Mouse (Mus musculus) midbrain, embryonic 14.5 days (tissue): ENCODE measurements around the gene Nkpd1. TPM values are rescaled to one million over a fixed set of nuclear protein-coding genes. Genes with fewer than 3 reads are reported as not detected.

Source experiments
- ATAC-seq: fragments of 200-750 bp; cut with Nextera tagmentation; 2 replicates; pipeline ENCODE4 v1.8.0; 2017; ENCODE audit warnings: moderate number of reproducible peaks, moderate library complexity; ENCODE audit not compliant: low FRiP score, low TSS enrichment
- DNase-seq: peaks from one replicate; pipeline ENCODE4 v3.0.0-alpha.2; 2015
- H3K27ac ChIP-seq: fragments of 300-500 bp; sonication (generic); replicated peaks from 2 replicates; pipeline ENCODE4 v1.5.1; 2014; ENCODE audit warnings: mild to moderate bottlenecking, low read depth, low read length, moderate library complexity
- H3K27me3 ChIP-seq: fragments of 300-500 bp; sonication (generic); 2 replicates; pipeline ENCODE4 v1.6.1; 2014; ENCODE audit warnings: low read length, control low read depth, mixed read lengths; ENCODE audit not compliant: control insufficient read depth, insufficient read depth
- H3K36me3 ChIP-seq: fragments of 300-500 bp; sonication (generic); 2 replicates; pipeline ENCODE4 v1.6.1; 2014; ENCODE audit warnings: low read length, control low read depth; ENCODE audit not compliant: control insufficient read depth, insufficient read depth
- H3K4me1 ChIP-seq: fragments of 300-500 bp; sonication (generic); 2 replicates; pipeline ENCODE4 v1.6.1; 2014; ENCODE audit warnings: mild to moderate bottlenecking, antibody characterized with exemption, low read length, control low read depth; ENCODE audit not compliant: control insufficient read depth, insufficient read depth
- H3K4me2 ChIP-seq: fragments of 300-500 bp; sonication (generic); 2 replicates; pipeline ENCODE4 v1.6.1; 2014; ENCODE audit warnings: mild to moderate bottlenecking, low read length, moderate library complexity
- H3K4me3 ChIP-seq: fragments of 300-500 bp; sonication (generic); replicated peaks from 2 replicates; pipeline ENCODE4 v1.5.1; 2014; ENCODE audit warnings: low read depth, low read length
- H3K9ac ChIP-seq: fragments of 300-500 bp; sonication (generic); replicated peaks from 2 replicates; pipeline ENCODE4 v1.6.1; 2014; ENCODE audit warnings: mild to moderate bottlenecking, low read length, moderate library complexity
- H3K9me3 ChIP-seq: fragments of 300-500 bp; sonication (generic); 2 replicates; pipeline ENCODE4 v1.6.1; 2016; ENCODE audit warnings: low read length, control low read depth, mixed read lengths; ENCODE audit not compliant: control insufficient read depth
- WGBS: fragments of 180-500 bp; shearing (Covaris S2); extraction: QIAGEN DNeasy Blood & Tissue Kit; methylation state at CpG from one replicate; pipeline ENCODE4 v1.1.7; 2014; 5-methylcytosine and 5-hydroxymethylcytosine counted together
- polyA plus RNA-seq: library from polyadenylated mRNA; unstranded; fragments of >200 nt; fragmentation: Nextera tagmentation; extraction: Ambion mirVana; gene quantifications from 2 replicates; pipeline ENCODE4 v1.2.1, GENCODE M21; 2014

Nkpd1 gene
- polyA plus RNA-seq, 1 experiment from 2014 or later, result 0.74 TPM

- Histone ChIP-seq H3K27me3 (no peaks in the 10 kb centered on the region), H3K36me3 (peaks cover 34% of the 10 kb centered on the region), H3K9ac (peak overlapping the region; percentile 94), H3K4me1 (peaks cover 42% of the 10 kb centered on the region), H3K4me3 (peak overlapping the region; percentile 97), H3K27ac (no peak overlapping the region), H3K9me3 (no peaks in the 10 kb centered on the region), H3K4me2 (peak overlapping the region; percentile 96)
- 18% methylated on average over 11 of the region's 11 CpGs for WGBS
- DNase-seq (no peak), ATAC-seq (no peak)
Measured at GRCm38 (mm10) chr7:19560491-19561260, 43.0 kb downstream of the Nkpd1 start.

DNA sequence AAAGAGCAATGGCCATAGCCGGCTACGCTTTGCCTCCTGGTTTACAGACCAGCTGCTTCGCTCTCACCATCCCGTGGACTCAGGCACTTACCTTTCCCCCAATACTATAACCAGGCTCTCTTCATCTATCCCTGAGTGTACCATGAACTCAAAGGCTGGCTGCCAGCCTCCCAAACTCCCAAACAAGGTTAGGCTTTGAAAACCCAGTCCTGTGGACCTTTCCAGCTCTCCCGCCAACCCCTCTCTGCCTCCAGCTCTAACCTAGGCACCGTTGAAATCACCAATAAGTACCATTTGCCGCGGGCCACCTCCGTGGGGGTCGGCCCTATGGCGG lies 43.8 kb downstream of the Nkpd1 start:
- DNase-seq (no peak), ATAC-seq (no peak)
- no peaks in the 10 kb centered on the region for H3K27me3 ChIP-seq
- peaks cover 42% of the 10 kb centered on the region for H3K4me1 ChIP-seq
- H3K4me2 ChIP-seq, result peak overlapping the region; percentile 96
- peak overlapping the region; percentile 97 for H3K4me3 ChIP-seq
- no peaks in the 10 kb centered on the region for H3K9me3 ChIP-seq
- H3K27ac ChIP-seq, result peak overlapping the region; percentile 94
- WGBS, result under 1% methylated on average over 11 of the region's 11 CpGs
- peak overlapping the region; percentile 94 for H3K9ac ChIP-seq
- peaks cover 33% of the 10 kb centered on the region for H3K36me3 ChIP-seq

DNA sequence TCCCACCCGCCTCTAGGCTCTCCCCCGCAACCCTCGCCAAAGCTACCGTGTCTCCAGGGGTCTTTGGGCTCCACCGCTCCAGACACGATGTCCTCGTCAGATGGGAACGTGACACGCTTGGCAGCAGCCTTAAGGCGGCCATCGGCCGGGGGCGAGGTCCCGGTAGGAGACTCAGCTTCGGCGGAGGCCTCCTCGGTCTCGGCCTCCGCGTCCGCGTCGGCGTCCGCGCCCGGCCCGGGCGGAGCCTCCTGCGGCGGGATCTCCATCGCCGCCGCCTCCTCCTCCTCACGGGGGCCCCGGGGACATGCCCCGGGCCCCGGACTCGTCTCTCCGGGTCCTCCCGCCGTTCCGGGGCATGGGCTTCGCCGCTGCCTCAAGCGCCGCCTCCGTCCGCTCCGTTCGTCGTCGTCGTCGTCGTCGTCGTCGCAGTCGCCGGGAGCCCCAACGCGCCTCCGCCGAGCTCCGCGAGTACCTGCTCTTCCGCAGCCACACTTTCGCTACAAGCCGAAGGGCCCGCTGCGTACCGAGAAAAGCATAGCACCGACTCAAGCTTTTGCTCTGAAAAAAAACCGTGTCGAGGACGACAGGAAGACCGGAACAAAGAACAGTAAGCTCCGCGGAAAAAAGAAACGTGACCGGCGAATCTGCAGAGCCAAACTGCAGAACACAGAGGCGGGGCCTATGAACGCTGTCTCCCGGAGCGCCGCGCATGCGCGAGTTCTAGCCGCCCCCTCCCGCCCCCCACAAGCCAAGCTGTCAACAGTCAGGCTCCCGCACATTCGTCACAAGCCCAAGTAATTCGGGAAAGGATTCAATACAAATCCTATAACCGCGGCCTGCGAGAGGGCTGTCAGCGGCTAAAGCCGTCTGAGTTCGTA lies 44.4 kb downstream of the Nkpd1 start:
- Histone ChIP-seq H3K9ac (peak overlapping the region; percentile 94), H3K36me3 (peaks cover 30% of the 10 kb centered on the region), H3K4me1 (peaks cover 42% of the 10 kb centered on the region), H3K27ac (peak overlapping the region; percentile 94), H3K4me2 (peak overlapping the region; percentile 96), H3K27me3 (no peaks in the 10 kb centered on the region), H3K9me3 (no peaks in the 10 kb centered on the region), H3K4me3 (peak overlapping the region; percentile 97)
- DNase-seq, result peak; percentile 99
- WGBS, result under 1% methylated on average over 98 of the region's 102 CpGs
- ATAC-seq, result peak; percentile 93

GRCm38 (mm10) chr7:19562643-19563410 lies 45.2 kb downstream of the Nkpd1 start, which contains the start of gene Ppp1r37:
Gene Ppp1r37 (minus strand): TSS chr7:19563076.
- WGBS, result 2% methylated on average over 19 of the region's 19 CpGs
- Histone ChIP-seq H3K36me3 (peaks cover 24% of the 10 kb centered on the region), H3K27ac (peak within 1 kb of the TSS; percentile 94), H3K4me2 (peak within 1 kb of the TSS; percentile 96), H3K4me1 (peaks cover 42% of the 10 kb centered on the region), H3K4me3 (peak within 1 kb of the TSS; percentile 97), H3K9ac (peak within 1 kb of the TSS; percentile 94), H3K9me3 (no peaks in the 10 kb centered on the region), H3K27me3 (no peaks in the 10 kb centered on the region)
- DNase-seq (peak; percentile 73), ATAC-seq (peak; percentile 38; the same call in 1 of the 2 replicates)

GRCm38 (mm10) chr7:19563884-19564283 lies 46.2 kb downstream of the Nkpd1 start:
- Histone ChIP-seq H3K36me3 (peaks cover 24% of the 10 kb centered on the region), H3K9me3 (no peaks in the 10 kb centered on the region), H3K4me1 (peaks cover 36% of the 10 kb centered on the region), H3K27ac (no peak overlapping the region), H3K27me3 (no peaks in the 10 kb centered on the region), H3K4me2 (0 out of 2 replicates have a peak overlapping the region, but pooled peaks have one; percentile 96), H3K9ac (no peak overlapping the region), H3K4me3 (no peak overlapping the region)
- 87% methylated on average over 3 of the region's 3 CpGs for WGBS
- ATAC-seq (no peak), DNase-seq (no peak)

GRCm38 (mm10) chr7:19564455-19564854 lies 46.8 kb downstream of the Nkpd1 start:
- H3K9me3 ChIP-seq, result no peaks in the 10 kb centered on the region
- no peaks in the 10 kb centered on the region for H3K27me3 ChIP-seq
- H3K36me3 ChIP-seq, result peaks cover 29% of the 10 kb centered on the region
- DNase-seq (no peak), ATAC-seq (no peak)
- H3K4me1 ChIP-seq, result peaks cover 30% of the 10 kb centered on the region
- H3K27ac ChIP-seq, result no peak overlapping the region
- WGBS, result 94% methylated on average over 4 of the region's 4 CpGs
- H3K4me3 ChIP-seq, result no peak overlapping the region
- H3K4me2 ChIP-seq, result no peak overlapping the region
- no peak overlapping the region for H3K9ac ChIP-seq

DNA sequence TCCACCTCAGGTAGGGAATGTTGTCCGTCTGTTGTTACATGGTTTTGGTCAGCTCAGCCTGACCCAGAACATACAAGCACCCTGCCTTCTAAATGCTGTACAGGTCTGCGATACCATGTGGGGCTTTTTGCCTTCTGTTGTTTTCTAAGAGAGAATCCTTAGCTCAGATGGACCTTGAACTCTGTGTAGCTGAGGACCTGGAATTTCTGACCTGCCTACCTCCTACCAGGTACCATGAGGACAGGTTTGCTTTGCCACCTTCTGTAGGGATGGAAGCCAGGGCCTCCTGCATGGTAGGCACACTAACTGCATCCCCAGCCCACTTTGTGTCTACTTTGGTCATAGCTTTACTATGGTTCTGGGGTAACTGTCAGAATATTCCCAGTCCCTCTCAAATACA lies 48.2 kb downstream of the Nkpd1 start:
- Histone ChIP-seq H3K27me3 (no peaks in the 10 kb centered on the region), H3K9ac (no peak overlapping the region), H3K9me3 (no peaks in the 10 kb centered on the region), H3K27ac (no peak overlapping the region), H3K4me1 (peaks cover 17% of the 10 kb centered on the region; the same call in 1 of the 2 replicates), H3K4me2 (no peak overlapping the region), H3K4me3 (no peak overlapping the region), H3K36me3 (peaks cover 38% of the 10 kb centered on the region)
- no peak for ATAC-seq
- no peak for DNase-seq
- WGBS, result 95% methylated on average over 2 of the region's 2 CpGs

- Histone ChIP-seq H3K4me3 (no peak overlapping the region), H3K4me1 (peaks cover 17% of the 10 kb centered on the region), H3K9me3 (no peaks in the 10 kb centered on the region), H3K36me3 (peaks cover 38% of the 10 kb centered on the region), H3K9ac (no peak overlapping the region), H3K27me3 (no peaks in the 10 kb centered on the region), H3K27ac (no peak overlapping the region), H3K4me2 (no peak overlapping the region)
- no peak for DNase-seq
- no peak for ATAC-seq
- WGBS, result 95% methylated on average over 8 of the region's 8 CpGs
Measured at GRCm38 (mm10) chr7:19567426-19567825, 49.8 kb downstream of the Nkpd1 start.
